Mouse (Mus musculus): ENCODE measurements around the gene Wdsub1. TPM values are rescaled to one million over a fixed set of nuclear protein-coding genes. Genes with fewer than 3 reads are reported as not detected.
"Not testable (repeated sequence)": the region's sequence is repeated elsewhere in the genome, so short reads cannot be mapped to it uniquely, and the experiment has no call there.

The Wdsub1 gene
- polyA plus RNA-seq, 1 experiment from 2014 or later = 20.2 TPM

DNA sequence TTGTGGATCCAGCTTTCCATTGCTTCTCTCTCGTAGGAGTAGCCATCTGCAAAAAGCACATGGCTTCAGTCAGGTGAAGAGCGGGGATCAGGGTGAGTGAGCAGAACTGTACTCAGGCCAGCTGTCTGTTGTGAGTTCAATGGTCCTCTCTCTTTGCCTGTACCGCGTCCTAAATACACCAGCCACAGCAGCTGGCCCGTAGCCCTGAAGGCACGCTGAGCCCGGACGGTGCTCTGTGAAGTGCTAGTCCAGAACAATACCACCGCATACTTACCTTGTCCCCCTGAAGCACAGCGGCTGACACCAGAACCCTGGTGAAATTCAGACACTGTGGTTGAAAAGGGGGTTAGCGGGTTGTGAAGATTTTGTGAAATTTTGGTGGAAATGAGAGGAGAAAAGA, 29.5 kb downstream of the Wdsub1 start:
- H3K9me3 ChIP-seq (ENCODE audit: control insufficient read depth, low read length) = no peaks in the 10 kb centered on the region
- WGBS = 79% methylated on average over 11 of the region's 11 CpGs
- no peak overlapping the region for H3K4me3 ChIP-seq (ENCODE audit: low read depth, low read length)
- H3K27me3 ChIP-seq (ENCODE audit: control insufficient read depth, insufficient read depth, low read length) = no peaks in the 10 kb centered on the region
- H3K36me3 ChIP-seq (ENCODE audit: control insufficient read depth, insufficient read depth, low read length) = no peaks in the 10 kb centered on the region; the same call in 1 of the 2 replicates
- DNase-seq (ENCODE audit: low spot score) (peak; percentile 11), ATAC-seq (ENCODE audit: insufficient read depth, low FRiP score, low TSS enrichment) (no peak)
- H3K9ac ChIP-seq (ENCODE audit: low read length) = no peak overlapping the region
- H3K27ac ChIP-seq (ENCODE audit: low read depth, low read length) = no peak overlapping the region
- no peak overlapping the region for H3K4me2 ChIP-seq (ENCODE audit: low read depth)
- H3K4me1 ChIP-seq (ENCODE audit: control insufficient read depth, insufficient read depth, low read length) = no peaks in the 10 kb centered on the region

DNA sequence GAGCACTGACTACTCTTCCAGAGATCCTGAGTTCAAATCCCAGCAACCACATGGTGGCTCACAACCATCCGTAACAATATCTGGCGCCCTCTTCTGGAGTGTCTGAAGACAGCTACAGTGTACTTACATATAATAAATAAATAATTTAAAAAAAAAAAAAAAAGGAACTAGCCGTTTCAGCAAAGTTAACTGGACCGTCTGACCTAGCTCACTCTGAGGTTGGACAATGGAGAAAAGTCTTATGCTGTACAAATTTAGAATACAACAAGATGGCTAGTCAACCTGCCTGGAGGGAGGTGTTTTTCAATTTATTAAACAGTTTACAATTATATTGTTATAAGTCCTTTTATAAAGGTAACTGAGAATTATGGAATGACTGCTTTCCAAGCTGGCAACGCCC, 30.5 kb downstream of the Wdsub1 start:
- H3K9me3 ChIP-seq (ENCODE audit: control insufficient read depth, low read length); H3K4me3 ChIP-seq (ENCODE audit: low read depth, low read length); H3K9ac ChIP-seq (ENCODE audit: low read length); DNase-seq (ENCODE audit: low spot score); ATAC-seq (ENCODE audit: insufficient read depth, low FRiP score, low TSS enrichment); H3K27me3 ChIP-seq (ENCODE audit: control insufficient read depth, insufficient read depth, low read length); H3K4me2 ChIP-seq (ENCODE audit: low read depth); H3K36me3 ChIP-seq (ENCODE audit: control insufficient read depth, insufficient read depth, low read length); H3K4me1 ChIP-seq (ENCODE audit: control insufficient read depth, insufficient read depth, low read length); H3K27ac ChIP-seq (ENCODE audit: low read depth, low read length): not testable (repeated sequence)
- WGBS = 93% methylated on average over 3 of the region's 5 CpGs

DNA sequence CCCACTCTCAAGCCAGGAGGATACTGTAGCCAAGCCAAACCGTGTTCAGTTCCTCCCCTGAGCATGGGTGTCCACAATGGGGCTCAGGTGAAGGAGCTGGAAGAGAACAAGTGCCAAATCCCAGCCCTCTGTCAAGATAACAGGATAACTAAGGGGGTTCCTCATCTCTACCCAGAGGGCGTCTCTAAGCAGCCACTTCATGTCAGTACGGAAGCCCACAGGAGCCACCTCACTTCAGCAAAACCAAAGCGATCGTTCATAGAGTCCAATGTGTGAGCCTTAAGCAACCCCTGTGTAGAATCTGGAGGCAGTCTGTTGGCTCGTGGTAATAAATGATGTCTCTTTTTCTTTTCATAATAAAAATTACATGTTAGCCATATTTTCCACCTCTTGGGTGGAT, 38.5 kb downstream of the Wdsub1 start:
- Histone ChIP-seq H3K4me1 (ENCODE audit: control insufficient read depth, insufficient read depth, low read length) (no peaks in the 10 kb centered on the region), H3K4me3 (ENCODE audit: low read depth, low read length) (no peak overlapping the region), H3K9me3 (ENCODE audit: control insufficient read depth, low read length) (no peaks in the 10 kb centered on the region), H3K27me3 (ENCODE audit: control insufficient read depth, insufficient read depth, low read length) (no peaks in the 10 kb centered on the region), H3K27ac (ENCODE audit: low read depth, low read length) (no peak overlapping the region), H3K9ac (ENCODE audit: low read length) (no peak overlapping the region), H3K4me2 (ENCODE audit: low read depth) (no peak overlapping the region), H3K36me3 (ENCODE audit: control insufficient read depth, insufficient read depth, low read length) (peaks cover 13% of the 10 kb centered on the region; the same call in 1 of the 2 replicates)
- WGBS = 96% methylated on average over 6 of the region's 6 CpGs
- ATAC-seq (ENCODE audit: insufficient read depth, low FRiP score, low TSS enrichment) (no peak), DNase-seq (ENCODE audit: low spot score) (no peak)

DNA sequence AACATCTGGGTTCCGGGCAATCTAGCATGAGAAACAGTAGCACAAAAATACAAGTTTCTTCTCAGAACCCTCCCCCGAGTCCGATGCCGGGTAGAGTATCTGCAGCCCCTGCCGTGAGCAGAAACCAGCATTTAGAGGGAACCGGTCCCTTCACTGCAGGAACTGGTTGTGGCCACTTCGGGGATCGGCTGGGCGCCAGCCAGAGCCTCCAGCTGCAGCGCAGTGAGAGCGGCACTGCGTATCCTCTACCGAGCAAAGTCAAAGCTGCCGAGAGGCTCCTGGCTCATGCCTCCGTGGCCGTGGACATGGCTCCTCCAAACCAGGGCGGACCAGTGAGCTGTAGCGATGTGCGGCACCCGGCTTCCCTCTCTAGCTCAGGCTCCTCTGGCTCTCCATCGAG, 39.2 kb downstream of the Wdsub1 start:
- no peak for ATAC-seq (ENCODE audit: insufficient read depth, low FRiP score, low TSS enrichment)
- Histone ChIP-seq H3K4me1 (ENCODE audit: control insufficient read depth, insufficient read depth, low read length) (no peaks in the 10 kb centered on the region), H3K9me3 (ENCODE audit: control insufficient read depth, low read length) (no peaks in the 10 kb centered on the region), H3K9ac (ENCODE audit: low read length) (no peak overlapping the region), H3K36me3 (ENCODE audit: control insufficient read depth, insufficient read depth, low read length) (peaks cover 13% of the 10 kb centered on the region; the same call in 1 of the 2 replicates), H3K4me3 (ENCODE audit: low read depth, low read length) (no peak overlapping the region), H3K27me3 (ENCODE audit: control insufficient read depth, insufficient read depth, low read length) (no peaks in the 10 kb centered on the region), H3K4me2 (ENCODE audit: low read depth) (no peak overlapping the region), H3K27ac (ENCODE audit: low read depth, low read length) (no peak overlapping the region)
- no peak for DNase-seq (ENCODE audit: low spot score)
- WGBS = 89% methylated on average over 21 of the region's 21 CpGs

DNA sequence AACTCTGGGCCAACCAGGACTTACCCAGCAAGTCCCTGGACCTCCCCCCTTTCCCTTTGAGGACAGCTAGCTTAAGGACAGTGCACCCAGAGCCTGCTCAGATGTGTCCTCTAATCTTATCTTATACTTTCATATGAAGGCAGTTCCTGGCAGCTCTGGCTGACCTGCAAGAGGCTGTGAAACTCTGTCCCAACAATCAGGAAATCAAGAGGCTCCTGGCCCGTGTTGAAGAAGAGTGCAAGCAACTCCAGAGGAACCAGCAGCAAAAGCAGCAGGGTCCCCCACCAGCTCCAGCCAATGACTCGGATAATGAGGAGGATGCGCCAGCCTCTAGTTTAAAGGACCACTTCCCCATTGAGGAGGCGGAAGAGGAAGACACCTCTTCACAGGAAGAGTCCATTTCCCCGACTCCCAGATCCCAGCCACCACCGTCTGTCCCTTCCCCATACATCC, 39.8 kb downstream of the Wdsub1 start:
- Histone ChIP-seq H3K27me3 (ENCODE audit: control insufficient read depth, insufficient read depth, low read length) (no peaks in the 10 kb centered on the region), H3K27ac (ENCODE audit: low read depth, low read length) (no peak overlapping the region), H3K9ac (ENCODE audit: low read length) (no peak overlapping the region), H3K9me3 (ENCODE audit: control insufficient read depth, low read length) (no peaks in the 10 kb centered on the region), H3K36me3 (ENCODE audit: control insufficient read depth, insufficient read depth, low read length) (peaks cover 16% of the 10 kb centered on the region; the same call in 1 of the 2 replicates), H3K4me2 (ENCODE audit: low read depth) (no peak overlapping the region), H3K4me1 (ENCODE audit: control insufficient read depth, insufficient read depth, low read length) (no peaks in the 10 kb centered on the region), H3K4me3 (ENCODE audit: low read depth, low read length) (no peak overlapping the region)
- DNase-seq (ENCODE audit: low spot score) (no peak), ATAC-seq (ENCODE audit: insufficient read depth, low FRiP score, low TSS enrichment) (no peak)
- 85% methylated on average over 6 of the region's 6 CpGs for WGBS

DNA sequence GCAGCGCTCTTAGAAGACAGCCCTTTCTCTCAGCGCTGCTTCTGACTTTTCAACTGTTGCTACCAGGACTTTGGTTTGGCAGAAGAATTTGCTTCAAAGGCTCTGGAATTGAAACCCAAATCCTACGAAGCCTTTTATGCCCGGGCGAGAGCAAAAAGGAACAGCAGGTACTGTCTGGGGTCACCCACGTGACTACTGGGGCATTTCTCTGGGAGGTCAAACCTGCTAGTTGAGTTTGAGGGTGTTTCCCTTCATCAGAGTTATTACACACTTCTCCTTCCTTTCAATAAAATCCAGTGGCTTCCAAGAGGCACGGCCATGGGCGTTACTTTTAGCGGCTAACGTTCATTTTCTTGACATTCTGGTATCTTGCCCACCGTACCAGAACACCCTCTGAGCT, 40.4 kb downstream of the Wdsub1 start:
- no peak overlapping the region for H3K4me2 ChIP-seq (ENCODE audit: low read depth)
- ATAC-seq (ENCODE audit: insufficient read depth, low FRiP score, low TSS enrichment) = no peak
- DNase-seq (ENCODE audit: low spot score) = no peak
- no peak overlapping the region for H3K4me3 ChIP-seq (ENCODE audit: low read depth, low read length)
- no peaks in the 10 kb centered on the region for H3K9me3 ChIP-seq (ENCODE audit: control insufficient read depth, low read length)
- H3K27me3 ChIP-seq (ENCODE audit: control insufficient read depth, insufficient read depth, low read length) = no peaks in the 10 kb centered on the region
- WGBS = 84% methylated on average over 11 of the region's 11 CpGs
- H3K27ac ChIP-seq (ENCODE audit: low read depth, low read length) = no peak overlapping the region
- H3K9ac ChIP-seq (ENCODE audit: low read length) = no peak overlapping the region
- H3K36me3 ChIP-seq (ENCODE audit: control insufficient read depth, insufficient read depth, low read length) = peaks cover 17% of the 10 kb centered on the region
- no peaks in the 10 kb centered on the region for H3K4me1 ChIP-seq (ENCODE audit: control insufficient read depth, insufficient read depth, low read length)

DNA sequence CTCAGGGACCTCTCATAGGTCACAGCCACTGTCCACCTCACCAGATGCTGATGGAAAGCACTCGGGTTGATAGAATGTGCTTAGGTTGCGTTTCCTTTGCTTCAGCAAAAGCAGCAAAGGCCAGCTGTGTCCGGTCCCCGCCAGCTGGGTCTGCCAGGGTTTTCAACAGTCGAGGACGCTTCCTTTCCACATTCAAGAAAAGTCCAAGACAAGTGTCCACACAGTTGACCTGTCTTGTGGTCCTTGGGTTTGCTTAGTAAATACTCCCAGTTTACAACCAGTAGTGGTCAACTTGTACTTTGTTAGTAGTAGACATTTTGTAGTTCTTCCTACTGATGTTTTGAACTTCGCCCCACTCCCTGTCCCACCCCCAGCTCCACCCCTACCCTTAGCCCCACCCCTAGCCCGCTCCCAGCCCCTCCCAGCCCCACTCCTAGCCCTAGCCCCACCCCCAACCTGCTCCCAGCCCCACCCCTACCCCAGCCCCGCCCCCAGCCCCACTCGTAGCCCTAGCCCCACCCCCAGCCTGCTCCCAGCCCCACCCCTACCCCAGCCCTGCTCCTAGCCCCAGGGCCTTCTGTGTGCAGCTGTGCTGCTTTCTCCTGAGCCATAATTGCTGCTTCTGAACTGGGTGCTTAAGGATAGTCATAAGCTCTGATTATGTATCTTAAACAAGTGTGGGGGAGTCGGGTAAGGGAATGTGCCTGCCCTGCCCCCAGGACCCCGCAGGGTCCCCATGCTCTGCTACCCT, 41.0 kb downstream of the Wdsub1 start:
- Histone ChIP-seq H3K9ac (ENCODE audit: low read length) (no peak overlapping the region), H3K27me3 (ENCODE audit: control insufficient read depth, insufficient read depth, low read length) (no peaks in the 10 kb centered on the region), H3K9me3 (ENCODE audit: control insufficient read depth, low read length) (no peaks in the 10 kb centered on the region), H3K36me3 (ENCODE audit: control insufficient read depth, insufficient read depth, low read length) (peaks cover 17% of the 10 kb centered on the region), H3K4me1 (ENCODE audit: control insufficient read depth, insufficient read depth, low read length) (no peaks in the 10 kb centered on the region), H3K4me2 (ENCODE audit: low read depth) (no peak overlapping the region), H3K27ac (ENCODE audit: low read depth, low read length) (no peak overlapping the region), H3K4me3 (ENCODE audit: low read depth, low read length) (no peak overlapping the region)
- DNase-seq (ENCODE audit: low spot score) (no peak), ATAC-seq (ENCODE audit: insufficient read depth, low FRiP score, low TSS enrichment) (no peak)
- WGBS = 66% methylated on average over 10 of the region's 12 CpGs

DNA sequence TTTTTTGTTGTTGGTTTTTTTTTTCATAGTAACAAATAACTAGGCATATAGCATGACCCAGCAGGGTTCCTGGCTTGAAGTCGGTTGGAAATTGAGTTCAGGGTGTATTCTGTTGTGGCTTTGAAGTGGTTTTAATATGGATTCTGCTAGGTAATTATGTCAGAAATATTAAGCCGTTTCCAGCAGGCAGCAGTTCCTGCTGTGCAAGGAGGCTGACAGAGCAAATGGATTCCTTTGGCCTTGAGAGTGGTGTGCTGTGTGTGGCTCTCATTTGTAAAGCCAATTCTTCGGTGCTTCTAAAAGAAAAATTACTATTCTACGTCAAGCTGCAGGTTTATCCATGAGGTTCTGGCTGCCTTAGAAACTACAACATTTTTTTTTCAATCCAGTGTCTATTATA, 42.2 kb downstream of the Wdsub1 start:
- Histone ChIP-seq H3K4me1 (ENCODE audit: control insufficient read depth, insufficient read depth, low read length) (no peaks in the 10 kb centered on the region), H3K4me3 (ENCODE audit: low read depth, low read length) (no peak overlapping the region), H3K27me3 (ENCODE audit: control insufficient read depth, insufficient read depth, low read length) (no peaks in the 10 kb centered on the region), H3K4me2 (ENCODE audit: low read depth) (no peak overlapping the region), H3K36me3 (ENCODE audit: control insufficient read depth, insufficient read depth, low read length) (peaks cover 17% of the 10 kb centered on the region), H3K9me3 (ENCODE audit: control insufficient read depth, low read length) (no peaks in the 10 kb centered on the region), H3K9ac (ENCODE audit: low read length) (no peak overlapping the region), H3K27ac (ENCODE audit: low read depth, low read length) (no peak overlapping the region)
- no peak for DNase-seq (ENCODE audit: low spot score)
- WGBS = 60% methylated on average over 4 of the region's 4 CpGs
- ATAC-seq (ENCODE audit: insufficient read depth, low FRiP score, low TSS enrichment) = no peak

DNA sequence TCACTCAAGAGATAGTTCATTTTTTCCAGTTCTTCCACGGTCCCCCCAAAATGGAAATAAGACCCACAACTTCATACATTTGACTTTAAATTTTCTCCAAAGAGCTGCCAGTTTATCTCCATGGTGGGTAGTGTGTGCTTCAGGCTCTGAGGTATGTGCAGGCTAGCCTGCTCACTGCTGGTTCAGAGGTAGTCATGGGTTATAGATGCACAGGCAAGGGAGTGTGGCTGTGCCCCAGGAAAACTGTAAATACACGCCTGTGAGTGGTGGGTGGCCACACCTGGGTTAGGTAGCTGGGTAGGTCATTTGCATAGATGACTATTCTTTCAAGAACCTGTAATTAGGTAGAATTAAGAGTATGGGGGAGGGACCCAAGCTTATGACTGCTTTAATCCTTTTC, 42.6 kb downstream of the Wdsub1 start:
- Histone ChIP-seq H3K4me3 (ENCODE audit: low read depth, low read length) (no peak overlapping the region), H3K36me3 (ENCODE audit: control insufficient read depth, insufficient read depth, low read length) (peaks cover 17% of the 10 kb centered on the region), H3K4me1 (ENCODE audit: control insufficient read depth, insufficient read depth, low read length) (no peaks in the 10 kb centered on the region), H3K9ac (ENCODE audit: low read length) (no peak overlapping the region), H3K9me3 (ENCODE audit: control insufficient read depth, low read length) (no peaks in the 10 kb centered on the region), H3K27ac (ENCODE audit: low read depth, low read length) (no peak overlapping the region), H3K27me3 (ENCODE audit: control insufficient read depth, insufficient read depth, low read length) (no peaks in the 10 kb centered on the region), H3K4me2 (ENCODE audit: low read depth) (no peak overlapping the region)
- ATAC-seq (ENCODE audit: insufficient read depth, low FRiP score, low TSS enrichment) = no peak
- DNase-seq (ENCODE audit: low spot score) = no peak
- 79% methylated on average over 2 of the region's 2 CpGs for WGBS

Measured in neural tube, embryonic 11.5 days (tissue).